Mouse (Mus musculus) heart, embryonic 12.5 days (tissue): ENCODE data around the gene Taar7e. TPM values are rescaled to one million over a fixed set of nuclear protein-coding genes. Genes with fewer than 3 reads are reported as not detected.

Experiments used
- ATAC-seq: fragments of 200-750 bp; cut with Nextera tagmentation; 2 replicates; pipeline ENCODE4 v1.8.0; 2017; ENCODE audit warnings: moderate TSS enrichment, moderate library complexity; ENCODE audit not compliant: insufficient number of reproducible peaks, low FRiP score
- H3K27ac ChIP-seq: fragments of 300-500 bp; sonication (generic); 2 replicates; pipeline ENCODE4 v1.5.1; 2016; ENCODE audit warnings: mild to moderate bottlenecking, moderate library complexity; ENCODE audit not compliant: poor library complexity, severe bottlenecking
- H3K27me3 ChIP-seq: fragments of 300-500 bp; sonication (generic); replicated peaks from 2 replicates; pipeline ENCODE4 v1.6.1; 2016; ENCODE audit warnings: mild to moderate bottlenecking, moderate library complexity
- H3K36me3 ChIP-seq: fragments of 300-500 bp; sonication (generic); 2 replicates; pipeline ENCODE4 v1.6.1; 2016; ENCODE audit warnings: mild to moderate bottlenecking, moderate library complexity
- H3K4me1 ChIP-seq: fragments of 300-500 bp; sonication (generic); replicated peaks from 2 replicates; pipeline ENCODE4 v1.6.1; 2016; ENCODE audit warnings: mild to moderate bottlenecking
- H3K4me2 ChIP-seq: fragments of 300-500 bp; sonication (generic); 2 replicates; pipeline ENCODE4 v1.6.1; 2016; ENCODE audit warnings: mild to moderate bottlenecking, moderate library complexity
- H3K4me3 ChIP-seq: fragments of 300-500 bp; sonication (generic); 2 replicates; pipeline ENCODE4 v1.5.1; 2016; ENCODE audit warnings: mild to moderate bottlenecking
- H3K9ac ChIP-seq: fragments of 300-500 bp; sonication (generic); 2 replicates; pipeline ENCODE4 v1.6.1; 2016; ENCODE audit warnings: mild to moderate bottlenecking, moderate library complexity
- H3K9me3 ChIP-seq: fragments of 300-500 bp; sonication (generic); replicated peaks from 2 replicates; pipeline ENCODE4 v1.6.1; 2016; ENCODE audit warnings: mild to moderate bottlenecking, moderate library complexity
- WGBS: fragments of 180-500 bp; shearing (Covaris S2); methylation state at CpG from one replicate; pipeline ENCODE4 v1.1.7; 2016; 5-methylcytosine and 5-hydroxymethylcytosine counted together
- polyA plus RNA-seq: library from polyadenylated mRNA; unstranded; fragments of >200 nt; fragmentation: Nextera tagmentation; extraction: Ambion mirVana; gene quantifications from 2 replicates; pipeline ENCODE4 v1.2.1, GENCODE M21; 2016

The Taar7e gene
- polyA plus RNA-seq: not detected in 2 replicates

DNA sequence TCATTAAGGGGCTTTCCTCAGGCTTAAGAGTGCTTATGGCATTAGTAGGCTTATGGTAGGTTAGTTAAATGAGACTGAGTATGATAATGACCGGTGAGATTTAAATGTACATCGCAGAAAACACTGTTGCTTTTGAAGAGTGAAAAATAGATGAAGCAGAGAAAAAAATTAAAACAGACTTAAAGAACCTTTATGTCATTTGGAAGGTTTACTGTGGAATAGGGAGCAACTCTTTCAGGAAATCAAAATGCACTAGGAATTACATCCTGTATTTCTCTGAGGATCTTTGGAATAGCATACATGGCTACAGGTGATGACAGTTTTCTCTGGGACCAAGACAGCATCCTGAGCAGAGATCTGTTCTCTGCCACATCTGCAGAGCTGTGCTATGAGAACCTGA lies at the start of gene Taar7e:
Taar7e (plus strand) TSS at position 301 of the 400 bp plus-strand sequence.
- no peak for ATAC-seq
- 84% methylated on average over 2 of the region's 2 CpGs for WGBS
- H3K27ac ChIP-seq: no peak within 1 kb of the TSS
- no peaks in the 10 kb centered on the region for H3K27me3 ChIP-seq
- no peaks in the 10 kb centered on the region for H3K4me1 ChIP-seq
- no peak within 1 kb of the TSS for H3K4me2 ChIP-seq
- H3K9ac ChIP-seq: no peak within 1 kb of the TSS
- H3K36me3 ChIP-seq: no peaks in the 10 kb centered on the region
- no peaks in the 10 kb centered on the region for H3K9me3 ChIP-seq
- no peak within 1 kb of the TSS for H3K4me3 ChIP-seq

DNA sequence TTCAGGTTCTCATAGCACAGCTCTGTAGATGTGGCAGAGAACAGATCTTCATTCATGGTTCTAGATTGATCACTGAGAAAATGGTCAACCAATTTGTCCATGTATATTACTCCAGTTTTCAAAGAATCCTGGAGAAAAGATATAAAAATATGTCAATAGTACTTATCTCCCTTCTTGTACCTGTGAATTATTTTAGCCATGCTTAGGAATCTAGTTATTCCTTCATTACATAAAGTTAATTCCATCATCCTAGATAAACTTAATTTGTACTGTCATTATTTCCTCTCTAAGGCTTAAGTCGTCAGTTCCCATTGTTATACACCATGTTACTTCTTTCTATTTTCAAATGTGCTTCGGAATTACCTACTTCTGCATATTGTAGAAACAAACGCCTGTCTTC lies 44.0 kb upstream of the Taar7e start, which contains the start of gene Taar7a:
Taar7a (minus strand) TSS at position 101 of the 400 bp plus-strand sequence.
- Histone ChIP-seq H3K27ac (no peak within 1 kb of the TSS), H3K9me3 (0 out of 2 replicates have a peak, but pooled peaks cover 2% of the 10 kb centered on the region), H3K4me2 (no peak within 1 kb of the TSS), H3K4me3 (no peak within 1 kb of the TSS), H3K27me3 (no peaks in the 10 kb centered on the region), H3K9ac (no peak within 1 kb of the TSS), H3K36me3 (no peaks in the 10 kb centered on the region), H3K4me1 (no peaks in the 10 kb centered on the region)
- 85% methylated on average over 3 of the region's 3 CpGs for WGBS
- no peak for ATAC-seq

DNA sequence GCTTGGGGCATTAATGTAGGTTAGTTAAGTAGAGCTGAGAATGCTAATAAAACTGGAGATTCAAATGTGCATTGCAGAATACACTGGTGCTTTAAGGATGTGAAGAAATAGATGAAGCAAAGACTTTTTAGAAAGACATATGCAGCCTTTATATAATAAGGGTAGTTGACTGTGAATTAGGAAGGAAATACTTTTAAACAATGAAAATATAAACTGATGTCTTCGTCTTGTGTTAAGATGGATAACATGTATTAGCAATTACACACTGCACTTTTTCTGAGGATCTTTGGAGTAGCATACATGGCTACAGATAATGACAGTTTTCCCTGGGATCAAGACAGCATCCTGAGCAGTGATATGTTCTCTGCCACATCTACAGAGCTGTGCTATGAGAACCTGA lies 37.8 kb upstream of the Taar7e start, which contains the start of gene Taar7b:
Taar7b (plus strand) TSS at position 301 of the 400 bp plus-strand sequence.
- Histone ChIP-seq H3K27me3 (no peaks in the 10 kb centered on the region), H3K27ac (no peak within 1 kb of the TSS), H3K4me1 (no peaks in the 10 kb centered on the region), H3K36me3 (no peaks in the 10 kb centered on the region), H3K4me2 (no peak within 1 kb of the TSS), H3K9me3 (no peaks in the 10 kb centered on the region), H3K9ac (no peak within 1 kb of the TSS), H3K4me3 (no peak within 1 kb of the TSS)
- 84% methylated on average over 1 of the region's 1 CpGs for WGBS
- no peak for ATAC-seq

DNA sequence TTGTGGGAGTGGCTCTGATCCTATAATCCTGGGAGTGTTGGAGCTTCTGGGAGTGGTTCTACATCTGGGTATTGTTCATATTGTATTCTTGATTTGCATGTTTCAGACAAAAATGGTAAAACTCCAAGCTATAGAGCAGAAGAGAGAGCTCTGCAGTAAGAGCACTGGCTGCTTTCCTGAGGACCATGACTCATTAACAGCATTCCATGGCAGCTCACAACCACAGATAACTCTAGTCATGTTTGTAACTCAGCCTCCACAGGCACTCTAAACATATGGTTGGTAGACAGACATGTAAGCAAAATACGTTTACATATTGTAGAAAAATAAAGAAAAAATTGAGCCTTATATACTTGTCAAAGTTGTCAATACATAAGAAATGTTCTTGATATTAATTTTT lies 31.0 kb upstream of the Taar7e start:
- Histone ChIP-seq H3K9me3 (no peaks in the 10 kb centered on the region), H3K4me3 (no peak overlapping the region), H3K36me3 (no peaks in the 10 kb centered on the region), H3K4me2 (no peak overlapping the region), H3K4me1 (no peaks in the 10 kb centered on the region), H3K9ac (no peak overlapping the region), H3K27ac (no peak overlapping the region), H3K27me3 (no peaks in the 10 kb centered on the region)
- 63% methylated on average over 1 of the region's 1 CpGs for WGBS
- ATAC-seq: no peak

DNA sequence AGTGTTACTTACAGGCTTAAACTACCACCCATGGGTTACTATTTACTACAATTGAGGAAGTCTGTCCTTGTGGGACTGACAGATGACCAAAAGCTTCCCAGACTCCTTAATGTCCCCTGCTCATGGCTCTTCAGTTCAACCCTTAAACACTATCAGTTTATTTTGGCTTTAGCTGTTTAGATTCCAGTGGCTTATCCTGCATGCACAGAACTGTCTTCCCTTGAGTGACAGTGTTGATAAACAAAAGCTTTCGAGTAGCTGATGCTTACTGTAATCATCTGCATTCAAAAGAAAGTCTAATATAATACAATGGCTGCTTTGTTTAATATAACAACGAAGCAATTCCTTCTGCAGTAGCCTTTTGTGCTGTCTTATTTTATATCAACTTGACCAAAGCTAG lies 30.4 kb upstream of the Taar7e start:
- 36% methylated on average over 2 of the region's 2 CpGs for WGBS
- no peak for ATAC-seq

DNA sequence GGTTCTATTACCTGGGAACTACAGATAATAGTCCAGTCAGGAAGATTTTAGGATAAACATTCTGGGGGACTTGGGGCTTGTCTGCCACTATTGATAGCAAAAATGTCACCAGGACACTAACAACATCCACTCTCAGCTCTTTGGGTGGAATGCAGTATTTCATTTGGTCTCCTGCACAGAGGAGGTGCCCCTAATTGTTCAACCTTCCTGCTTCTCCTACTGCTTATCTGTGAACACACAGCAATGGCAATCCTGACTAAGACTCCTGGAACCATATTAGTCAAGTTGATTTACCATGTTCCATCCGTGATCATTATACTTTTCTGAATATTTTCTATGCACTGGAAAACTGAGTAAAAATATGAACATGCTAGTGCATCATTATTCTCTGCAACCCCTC lies 29.3 kb upstream of the Taar7e start:
- no peak overlapping the region for H3K27ac ChIP-seq
- H3K27me3 ChIP-seq: no peaks in the 10 kb centered on the region
- WGBS: 71% methylated on average over 1 of the region's 1 CpGs
- H3K4me2 ChIP-seq: no peak overlapping the region
- no peaks in the 10 kb centered on the region for H3K9me3 ChIP-seq
- no peaks in the 10 kb centered on the region for H3K36me3 ChIP-seq
- no peak for ATAC-seq
- no peak overlapping the region for H3K4me3 ChIP-seq
- H3K9ac ChIP-seq: no peak overlapping the region
- no peaks in the 10 kb centered on the region for H3K4me1 ChIP-seq

More for the DNA sequence above, 30.4 kb upstream of the Taar7e start:
- Histone ChIP-seq H3K27me3 (no peaks in the 10 kb centered on the region), H3K4me1 (no peaks in the 10 kb centered on the region), H3K36me3 (no peaks in the 10 kb centered on the region), H3K9me3 (no peaks in the 10 kb centered on the region), H3K9ac (no peak overlapping the region), H3K4me2 (no peak overlapping the region), H3K27ac (no peak overlapping the region), H3K4me3 (no peak overlapping the region)

DNA sequence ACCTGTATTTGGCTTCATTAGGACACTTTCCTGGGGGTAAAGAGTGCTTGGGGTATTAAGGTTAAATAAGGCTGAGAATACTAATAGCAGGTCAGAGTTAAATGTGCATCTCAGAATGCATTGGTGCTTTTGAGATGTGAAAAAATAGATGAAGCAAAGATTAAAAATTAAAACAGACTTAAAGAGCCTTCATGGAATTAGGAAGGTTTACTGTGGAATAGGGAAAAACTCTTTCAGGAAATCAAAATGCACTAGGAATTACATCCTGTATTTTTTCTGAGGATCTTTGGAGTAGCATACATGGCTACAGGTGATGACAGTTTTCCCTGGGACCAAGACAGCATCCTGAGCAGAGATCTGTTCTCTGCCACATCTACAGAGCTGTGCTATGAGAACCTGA lies 10.5 kb upstream of the Taar7e start, which contains the start of gene Taar7d:
Taar7d (plus strand) TSS at position 301 of the 400 bp plus-strand sequence.
- H3K4me2 ChIP-seq: no peak within 1 kb of the TSS
- H3K27ac ChIP-seq: no peak within 1 kb of the TSS
- no peaks in the 10 kb centered on the region for H3K9me3 ChIP-seq
- no peaks in the 10 kb centered on the region for H3K27me3 ChIP-seq
- no peaks in the 10 kb centered on the region for H3K36me3 ChIP-seq
- no peak for ATAC-seq
- no peak within 1 kb of the TSS for H3K9ac ChIP-seq
- H3K4me3 ChIP-seq: no peak within 1 kb of the TSS
- no peaks in the 10 kb centered on the region for H3K4me1 ChIP-seq

DNA sequence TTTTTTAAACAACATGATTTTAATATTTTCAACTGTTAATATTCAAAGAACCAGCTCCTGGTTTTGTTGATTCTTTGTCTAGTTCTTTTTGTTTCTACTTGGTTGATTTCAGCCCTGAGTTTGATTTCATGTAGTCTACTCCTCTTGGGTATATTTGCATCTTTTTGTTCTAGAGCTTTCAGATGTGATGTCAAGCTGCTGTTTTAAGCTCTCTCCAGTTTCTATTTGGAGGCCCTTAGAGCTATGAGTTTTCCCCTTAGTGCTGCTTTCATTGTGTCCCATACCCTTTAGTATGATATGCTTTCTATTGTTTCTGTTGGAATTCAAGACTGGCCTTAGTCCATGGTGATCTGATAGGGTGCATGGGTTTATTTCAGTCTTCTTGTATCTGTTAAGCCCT lies 6.1 kb upstream of the Taar7e start:
- Histone ChIP-seq H3K27me3 (no peaks in the 10 kb centered on the region), H3K9me3 (no peaks in the 10 kb centered on the region)
- no peak for ATAC-seq

DNA sequence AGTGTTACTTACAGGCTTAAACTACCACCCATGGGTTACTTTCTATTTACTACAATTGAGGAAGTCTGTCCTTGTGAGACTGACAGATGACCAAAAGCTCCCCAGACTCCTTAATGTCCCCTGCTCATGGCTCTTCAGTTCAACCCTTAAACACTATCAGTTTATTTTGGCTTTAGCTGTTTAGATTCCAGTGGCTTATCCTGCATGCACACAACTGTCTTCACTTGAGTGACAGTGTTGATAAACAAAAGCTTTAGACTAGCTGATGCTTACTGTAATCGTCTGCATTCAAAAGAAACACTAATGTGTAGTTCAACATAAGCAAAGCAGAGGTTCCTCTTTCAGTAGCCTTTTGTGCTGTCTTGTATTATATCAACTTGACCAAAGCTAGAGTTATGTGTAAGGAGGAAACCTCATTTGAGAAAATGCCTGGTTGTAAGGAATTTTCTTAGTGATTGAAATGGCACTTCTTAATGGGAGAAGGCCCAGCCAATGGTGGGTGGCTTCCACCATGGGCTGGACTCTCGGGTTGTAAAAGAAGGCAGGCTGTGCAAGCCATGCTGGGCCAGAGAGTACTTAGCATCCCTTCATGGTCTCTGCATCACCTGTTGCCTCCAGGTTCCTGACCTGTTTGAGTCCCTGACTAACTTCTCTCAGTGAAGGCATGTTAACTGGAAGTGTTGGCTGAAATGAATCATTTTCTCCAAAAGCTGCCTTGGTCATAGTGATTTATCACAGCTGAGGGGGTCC lies 2.9 kb downstream of the Taar7e start:
- Histone ChIP-seq H3K27ac (no peak overlapping the region), H3K4me3 (no peak overlapping the region), H3K9me3 (no peaks in the 10 kb centered on the region), H3K4me2 (no peak overlapping the region), H3K27me3 (no peaks in the 10 kb centered on the region), H3K4me1 (no peaks in the 10 kb centered on the region), H3K9ac (no peak overlapping the region), H3K36me3 (no peaks in the 10 kb centered on the region)
- 43% methylated on average over 2 of the region's 2 CpGs for WGBS
- ATAC-seq: no peak

More for the DNA sequence above, 6.1 kb upstream of the Taar7e start:
- Histone ChIP-seq H3K27ac (no peak overlapping the region), H3K4me3 (no peak overlapping the region), H3K9ac (no peak overlapping the region), H3K4me1 (no peaks in the 10 kb centered on the region), H3K36me3 (no peaks in the 10 kb centered on the region), H3K4me2 (no peak overlapping the region)

DNA sequence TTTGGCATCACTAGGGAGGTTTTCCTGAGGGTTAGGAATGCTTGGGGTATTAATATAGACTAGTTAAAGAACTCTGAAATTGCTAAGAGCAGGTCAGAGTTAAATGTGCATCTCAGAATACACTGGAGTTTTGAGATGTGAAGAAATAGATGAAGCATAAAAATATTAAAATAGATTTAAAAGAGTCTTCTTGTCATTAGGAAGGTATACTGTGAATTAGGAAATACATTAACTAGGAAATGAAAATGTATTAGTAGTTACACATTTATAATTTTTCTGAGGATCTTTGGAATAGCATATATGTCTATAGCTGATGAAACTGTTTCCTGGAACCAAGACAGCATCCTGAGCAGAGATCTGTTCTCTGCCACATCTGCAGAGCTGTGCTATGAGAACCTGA lies 11.8 kb downstream of the Taar7e start, which contains the start of gene Taar7f:
Taar7f (plus strand) TSS at position 301 of the 400 bp plus-strand sequence.
- H3K27me3 ChIP-seq: no peaks in the 10 kb centered on the region
- no peak within 1 kb of the TSS for H3K9ac ChIP-seq
- no peak for ATAC-seq
- no peaks in the 10 kb centered on the region for H3K9me3 ChIP-seq
- H3K4me1 ChIP-seq: no peaks in the 10 kb centered on the region
- H3K4me2 ChIP-seq: no peak within 1 kb of the TSS
- H3K36me3 ChIP-seq: no peaks in the 10 kb centered on the region
- no peak within 1 kb of the TSS for H3K4me3 ChIP-seq
- no peak within 1 kb of the TSS for H3K27ac ChIP-seq

DNA sequence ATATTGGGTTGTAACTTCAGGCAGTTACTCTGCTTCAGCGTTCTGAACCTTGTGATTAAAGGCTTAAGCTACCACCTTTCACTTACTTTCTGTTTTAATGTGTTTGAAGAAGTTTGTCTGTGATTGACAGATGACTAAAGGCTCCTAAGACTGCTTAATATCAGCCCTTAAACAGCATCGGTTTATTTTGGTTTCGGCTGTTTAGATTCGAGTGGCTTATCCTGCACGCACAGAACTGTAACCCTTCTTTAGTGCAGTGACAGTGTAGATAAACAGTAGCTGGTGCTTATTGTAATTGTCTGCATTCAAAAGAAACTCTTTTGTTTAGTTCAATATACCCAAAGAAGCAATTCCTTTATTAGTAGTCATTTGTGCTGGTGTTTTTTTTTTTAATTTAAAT lies 14.6 kb downstream of the Taar7e start:
- H3K36me3 ChIP-seq: no peaks in the 10 kb centered on the region
- no peaks in the 10 kb centered on the region for H3K27me3 ChIP-seq
- 22% methylated on average over 5 of the region's 5 CpGs for WGBS
- no peaks in the 10 kb centered on the region for H3K4me1 ChIP-seq
- no peak overlapping the region for H3K4me2 ChIP-seq
- ATAC-seq: no peak
- H3K27ac ChIP-seq: no peak overlapping the region
- no peak overlapping the region for H3K9ac ChIP-seq
- no peak overlapping the region for H3K4me3 ChIP-seq
- no peaks in the 10 kb centered on the region for H3K9me3 ChIP-seq

DNA sequence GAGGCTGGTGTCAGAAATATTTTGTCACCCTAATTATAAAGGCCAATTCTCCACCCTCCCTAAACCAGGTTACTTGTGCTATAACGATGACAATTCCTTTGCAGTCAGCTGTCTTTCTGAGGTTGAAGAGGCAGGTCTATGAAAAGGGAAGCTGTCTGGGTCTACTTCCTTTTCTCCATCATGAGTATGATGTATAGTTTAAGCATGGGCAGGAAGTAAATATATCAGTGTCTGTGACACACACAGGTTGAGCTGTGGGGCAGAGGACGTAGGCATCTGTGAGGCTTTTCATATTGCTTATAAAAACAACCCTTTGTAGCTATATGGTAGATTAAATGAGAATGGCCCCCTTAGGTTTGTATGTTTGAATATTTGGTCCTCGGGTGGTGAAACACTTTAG lies 21.6 kb downstream of the Taar7e start:
- Histone ChIP-seq H3K27ac (no peak overlapping the region), H3K4me3 (no peak overlapping the region), H3K36me3 (no peaks in the 10 kb centered on the region), H3K27me3 (no peaks in the 10 kb centered on the region), H3K9ac (no peak overlapping the region), H3K4me1 (no peaks in the 10 kb centered on the region), H3K4me2 (no peak overlapping the region), H3K9me3 (no peaks in the 10 kb centered on the region)
- WGBS: 83% methylated on average over 3 of the region's 3 CpGs
- ATAC-seq: no peak
